Mouse (Mus musculus) bone marrow, adult 2 months (tissue): ENCODE measurements around the gene Thop1.

Source experiments
- CTCF ChIP-seq: fragments of 200-500 bp; IDR thresholded peaks from 2 replicates; pipeline ENCODE4 v1.5.1; 2011; ENCODE audit warnings: low read length, control low read depth; ENCODE audit not compliant: control insufficient read depth, insufficient read depth
- POLR2A ChIP-seq: fragments of 200-500 bp; IDR thresholded peaks from 2 replicates; pipeline ENCODE4 v1.6.1; 2011; ENCODE audit warnings: low read depth, mild to moderate bottlenecking, control low read depth, low read length, borderline replicate concordance; ENCODE audit not compliant: control insufficient read depth

GRCm38 (mm10) chr10:81026857-81027256 lies 43.0 kb upstream of the Thop1 start:
- no peak for TF ChIP-seq CTCF
- TF ChIP-seq POLR2A: no peak
